Mouse (Mus musculus): Measurements from ENCODE around the gene Kera. TPM values are rescaled to one million over a fixed set of nuclear protein-coding genes. Genes with fewer than 3 reads are reported as not detected.

Gene Kera
- polyA plus RNA-seq, 1 experiment from 2014 or later = 0.53 TPM

GRCm38 (mm10) chr10:97591685-97592084 lies 15.0 kb upstream of the Kera start:
- DNase-seq (ENCODE audit: low spot score) (no peak), ATAC-seq (replicated peaks; ENCODE audit: low FRiP score, low TSS enrichment, low read depth) (no peak)
- Histone ChIP-seq H3K4me3 (ENCODE audit: low read depth, low read length) (no peak overlapping the region), H3K27ac (ENCODE audit: low read depth) (peak overlapping the region; percentile 57; the same call in 1 of the 2 replicates), H3K27me3 (replicated peaks; ENCODE audit: control insufficient read depth, insufficient read depth, low read length) (no peaks in the 10 kb centered on the region), H3K36me3 (ENCODE audit: control insufficient read depth, insufficient read depth, low read length) (no peaks in the 10 kb centered on the region), H3K4me2 (ENCODE audit: low read length) (no peak overlapping the region), H3K9me3 (ENCODE audit: control insufficient read depth, low read length) (no peaks in the 10 kb centered on the region), H3K9ac (ENCODE audit: low read length) (no peak overlapping the region), H3K4me1 (replicated peaks; ENCODE audit: control insufficient read depth, insufficient read depth, low read length) (peaks cover 15% of the 10 kb centered on the region)
- 45% methylated on average over 3 of the region's 3 CpGs for WGBS

- WGBS = 85% methylated on average over 1 of the region's 1 CpGs
Observed at GRCm38 (mm10) chr10:97595680-97596079, 11.0 kb upstream of the Kera start.

GRCm38 (mm10) chr10:97601744-97602143 lies 4.9 kb upstream of the Kera start:
- Histone ChIP-seq H3K4me1 (replicated peaks; ENCODE audit: control insufficient read depth, insufficient read depth, low read length) (no peaks in the 10 kb centered on the region), H3K27me3 (replicated peaks; ENCODE audit: control insufficient read depth, insufficient read depth, low read length) (no peaks in the 10 kb centered on the region), H3K27ac (ENCODE audit: low read depth) (no peak overlapping the region), H3K4me2 (ENCODE audit: low read length) (no peak overlapping the region), H3K9me3 (ENCODE audit: control insufficient read depth, low read length) (no peaks in the 10 kb centered on the region), H3K4me3 (ENCODE audit: low read depth, low read length) (no peak overlapping the region), H3K36me3 (ENCODE audit: control insufficient read depth, insufficient read depth, low read length) (no peaks in the 10 kb centered on the region), H3K9ac (ENCODE audit: low read length) (no peak overlapping the region)
- 65% methylated on average over 4 of the region's 4 CpGs for WGBS
- DNase-seq (ENCODE audit: low spot score) (no peak), ATAC-seq (replicated peaks; ENCODE audit: low FRiP score, low TSS enrichment, low read depth) (no peak)

More at GRCm38 (mm10) chr10:97595680-97596079, 11.0 kb upstream of the Kera start:
- ATAC-seq (replicated peaks; ENCODE audit: low FRiP score, low TSS enrichment, low read depth) (no peak), DNase-seq (ENCODE audit: low spot score) (no peak)
- Histone ChIP-seq H3K36me3 (ENCODE audit: control insufficient read depth, insufficient read depth, low read length) (no peaks in the 10 kb centered on the region), H3K4me1 (replicated peaks; ENCODE audit: control insufficient read depth, insufficient read depth, low read length) (peaks cover 4% of the 10 kb centered on the region), H3K27ac (ENCODE audit: low read depth) (no peak overlapping the region), H3K9me3 (ENCODE audit: control insufficient read depth, low read length) (no peaks in the 10 kb centered on the region), H3K27me3 (replicated peaks; ENCODE audit: control insufficient read depth, insufficient read depth, low read length) (no peaks in the 10 kb centered on the region), H3K4me3 (ENCODE audit: low read depth, low read length) (no peak overlapping the region), H3K4me2 (ENCODE audit: low read length) (no peak overlapping the region), H3K9ac (ENCODE audit: low read length) (no peak overlapping the region)

- no peaks in the 10 kb centered on the region for H3K4me1 ChIP-seq (replicated peaks; ENCODE audit: control insufficient read depth, insufficient read depth, low read length)
- no peak for DNase-seq (ENCODE audit: low spot score)
- no peak overlapping the region for H3K4me2 ChIP-seq (ENCODE audit: low read length)
- no peak for ATAC-seq (replicated peaks; ENCODE audit: low FRiP score, low TSS enrichment, low read depth)
- H3K4me3 ChIP-seq (ENCODE audit: low read depth, low read length) = no peak overlapping the region
- no peak overlapping the region for H3K9ac ChIP-seq (ENCODE audit: low read length)
- H3K36me3 ChIP-seq (ENCODE audit: control insufficient read depth, insufficient read depth, low read length) = no peaks in the 10 kb centered on the region
- H3K27me3 ChIP-seq (replicated peaks; ENCODE audit: control insufficient read depth, insufficient read depth, low read length) = no peaks in the 10 kb centered on the region
- no peak overlapping the region for H3K27ac ChIP-seq (ENCODE audit: low read depth)
- H3K9me3 ChIP-seq (ENCODE audit: control insufficient read depth, low read length) = no peaks in the 10 kb centered on the region
Observed at GRCm38 (mm10) chr10:97603256-97603655, 3.4 kb upstream of the Kera start.

- Histone ChIP-seq H3K9me3 (ENCODE audit: control insufficient read depth, low read length) (no peaks in the 10 kb centered on the region), H3K4me2 (ENCODE audit: low read length) (no peak overlapping the region), H3K4me1 (replicated peaks; ENCODE audit: control insufficient read depth, insufficient read depth, low read length) (no peaks in the 10 kb centered on the region; the same call in 1 of the 2 replicates), H3K27me3 (replicated peaks; ENCODE audit: control insufficient read depth, insufficient read depth, low read length) (no peaks in the 10 kb centered on the region), H3K36me3 (ENCODE audit: control insufficient read depth, insufficient read depth, low read length) (no peaks in the 10 kb centered on the region), H3K27ac (ENCODE audit: low read depth) (no peak overlapping the region), H3K4me3 (ENCODE audit: low read depth, low read length) (no peak overlapping the region), H3K9ac (ENCODE audit: low read length) (no peak overlapping the region)
- DNase-seq (ENCODE audit: low spot score) (no peak), ATAC-seq (replicated peaks; ENCODE audit: low FRiP score, low TSS enrichment, low read depth) (no peak)
- 91% methylated on average over 1 of the region's 1 CpGs for WGBS
Observed at GRCm38 (mm10) chr10:97622328-97622727, 15.6 kb downstream of the Kera start.

- no peak overlapping the region for H3K9ac ChIP-seq (ENCODE audit: low read length)
- no peaks in the 10 kb centered on the region; the same call in 1 of the 2 replicates for H3K4me1 ChIP-seq (replicated peaks; ENCODE audit: control insufficient read depth, insufficient read depth, low read length)
- H3K27me3 ChIP-seq (replicated peaks; ENCODE audit: control insufficient read depth, insufficient read depth, low read length) = no peaks in the 10 kb centered on the region
- H3K27ac ChIP-seq (ENCODE audit: low read depth) = peak overlapping the region; percentile 22; the same call in 1 of the 2 replicates
- DNase-seq (ENCODE audit: low spot score) (no peak), ATAC-seq (replicated peaks; ENCODE audit: low FRiP score, low TSS enrichment, low read depth) (no peak)
- 31% methylated on average over 2 of the region's 2 CpGs for WGBS
- no peak overlapping the region for H3K4me3 ChIP-seq (ENCODE audit: low read depth, low read length)
- no peak overlapping the region for H3K4me2 ChIP-seq (ENCODE audit: low read length)
- H3K36me3 ChIP-seq (ENCODE audit: control insufficient read depth, insufficient read depth, low read length) = no peaks in the 10 kb centered on the region
- no peaks in the 10 kb centered on the region for H3K9me3 ChIP-seq (ENCODE audit: control insufficient read depth, low read length)
Observed at GRCm38 (mm10) chr10:97624381-97624780, 17.7 kb downstream of the Kera start.

- H3K36me3 ChIP-seq (ENCODE audit: control insufficient read depth, insufficient read depth, low read length) = no peaks in the 10 kb centered on the region
- ATAC-seq (replicated peaks; ENCODE audit: low FRiP score, low TSS enrichment, low read depth) = no peak
- no peak overlapping the region for H3K9ac ChIP-seq (ENCODE audit: low read length)
- H3K4me3 ChIP-seq (ENCODE audit: low read depth, low read length) = no peak overlapping the region
- 41% methylated on average over 4 of the region's 4 CpGs for WGBS
- DNase-seq (ENCODE audit: low spot score) = no peak
- no peaks in the 10 kb centered on the region for H3K27me3 ChIP-seq (replicated peaks; ENCODE audit: control insufficient read depth, insufficient read depth, low read length)
- H3K9me3 ChIP-seq (ENCODE audit: control insufficient read depth, low read length) = no peaks in the 10 kb centered on the region
- no peaks in the 10 kb centered on the region; the same call in 1 of the 2 replicates for H3K4me1 ChIP-seq (replicated peaks; ENCODE audit: control insufficient read depth, insufficient read depth, low read length)
- peak overlapping the region; percentile 22 for H3K27ac ChIP-seq (ENCODE audit: low read depth)
- no peak overlapping the region for H3K4me2 ChIP-seq (ENCODE audit: low read length)
Observed at GRCm38 (mm10) chr10:97625116-97625515, 18.4 kb downstream of the Kera start.

GRCm38 (mm10) chr10:97626543-97626942 lies 19.9 kb downstream of the Kera start:
- Histone ChIP-seq H3K4me1 (replicated peaks; ENCODE audit: control insufficient read depth, insufficient read depth, low read length) (no peaks in the 10 kb centered on the region; the same call in 1 of the 2 replicates), H3K9ac (ENCODE audit: low read length) (no peak overlapping the region), H3K27ac (ENCODE audit: low read depth) (no peak overlapping the region), H3K4me3 (ENCODE audit: low read depth, low read length) (no peak overlapping the region), H3K4me2 (ENCODE audit: low read length) (no peak overlapping the region), H3K9me3 (ENCODE audit: control insufficient read depth, low read length) (no peaks in the 10 kb centered on the region), H3K27me3 (replicated peaks; ENCODE audit: control insufficient read depth, insufficient read depth, low read length) (no peaks in the 10 kb centered on the region), H3K36me3 (ENCODE audit: control insufficient read depth, insufficient read depth, low read length) (no peaks in the 10 kb centered on the region)
- DNase-seq (ENCODE audit: low spot score) = no peak
- 88% methylated on average over 1 of the region's 1 CpGs for WGBS
- ATAC-seq (replicated peaks; ENCODE audit: low FRiP score, low TSS enrichment, low read depth) = no peak

GRCm38 (mm10) chr10:97631061-97631460 lies 24.4 kb downstream of the Kera start:
- Histone ChIP-seq H3K4me1 (replicated peaks; ENCODE audit: control insufficient read depth, insufficient read depth, low read length) (no peaks in the 10 kb centered on the region), H3K4me3 (ENCODE audit: low read depth, low read length) (no peak overlapping the region), H3K9me3 (ENCODE audit: control insufficient read depth, low read length) (no peaks in the 10 kb centered on the region), H3K9ac (ENCODE audit: low read length) (no peak overlapping the region), H3K27me3 (replicated peaks; ENCODE audit: control insufficient read depth, insufficient read depth, low read length) (no peaks in the 10 kb centered on the region), H3K36me3 (ENCODE audit: control insufficient read depth, insufficient read depth, low read length) (no peaks in the 10 kb centered on the region), H3K27ac (ENCODE audit: low read depth) (no peak overlapping the region; the same call in 1 of the 2 replicates), H3K4me2 (ENCODE audit: low read length) (no peak overlapping the region)
- DNase-seq (ENCODE audit: low spot score) (no peak), ATAC-seq (replicated peaks; ENCODE audit: low FRiP score, low TSS enrichment, low read depth) (no peak)
- WGBS = 70% methylated on average over 3 of the region's 3 CpGs
